Mouse (Mus musculus) liver, adult 10 weeks (tissue): ENCODE data around the gene Zfp433. TPM values are rescaled to one million over a fixed set of nuclear protein-coding genes. Genes with fewer than 3 reads are reported as not detected.

Experiments used
- polyA plus RNA-seq: library from polyadenylated mRNA; stranded (reverse); fragments of 350-450 nt; fragmentation: Illumina TruSeq; extraction: RNeasy Lipid Tissue Mini Kit (QIAGEN cat#74804); gene quantifications from one replicate; pipeline ENCODE4 v1.2.3, GENCODE M21; 2014; ENCODE audit warnings: low read depth, low replicate concordance

Zfp433 gene
- polyA plus RNA-seq: 8.0 TPM

GRCm38 (mm10) chr10:81704531-81705301, at the start of gene Zfp433:
TSS of gene Zfp433 (plus strand) at chr10:81704825.

DNA sequence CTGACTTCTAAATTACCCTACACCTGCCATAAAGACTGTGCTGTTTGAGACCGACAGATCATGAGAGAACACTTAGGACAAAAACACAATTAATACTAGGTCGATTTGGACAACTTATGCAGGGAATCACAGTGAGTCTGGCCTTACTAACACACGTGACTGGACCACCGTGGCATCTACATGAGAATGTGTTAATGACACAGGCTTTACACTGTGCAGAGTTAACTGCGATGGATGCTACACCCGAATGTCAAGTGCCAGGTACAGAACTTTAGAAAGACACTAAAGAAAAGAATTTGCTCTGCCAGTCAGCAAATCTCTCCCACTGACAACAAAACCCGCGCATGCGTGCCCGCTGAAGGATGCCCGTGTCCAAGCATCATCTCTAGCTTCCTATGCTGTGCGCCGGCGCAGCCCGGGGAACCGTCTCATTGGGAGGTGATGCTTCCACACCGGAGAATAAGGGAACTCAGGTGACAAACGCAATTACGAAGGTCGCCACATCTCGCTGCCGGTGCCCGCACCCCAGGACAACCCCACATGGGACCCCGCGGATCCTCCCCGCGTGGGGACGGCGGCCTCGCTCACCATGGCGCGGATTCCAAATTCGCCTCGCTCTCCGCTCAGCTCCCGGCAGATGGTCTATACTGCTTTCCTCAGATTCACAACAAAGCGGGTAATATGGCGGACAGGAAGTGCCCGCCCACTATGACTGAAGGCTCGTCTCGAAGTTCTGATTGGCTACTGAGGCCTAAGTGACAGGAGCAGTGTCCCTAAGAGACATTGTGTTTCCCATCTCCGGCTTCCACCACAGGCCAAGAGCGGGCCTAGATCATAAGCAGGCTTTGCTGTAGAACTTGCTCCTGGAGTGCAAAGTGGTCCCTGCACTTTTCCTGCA, 66.1 kb downstream of the Zfp433 start, which contains the start of gene Gm3055:
TSS of gene Gm3055 (minus strand) at position 656 of the 898 bp plus-strand sequence.

Other genes starting within 250 kb of the Zfp433 start
- gene Nfic, start 249.2 kb upstream of the Zfp433 start, polyA plus RNA-seq: 14.6 TPM
- not detected for gene Celf5, start 222.1 kb upstream of the Zfp433 start, polyA plus RNA-seq
- 1.6 TPM for gene Ncln, start 208.4 kb upstream of the Zfp433 start, polyA plus RNA-seq
- not detected for gene S1pr4, start 204.7 kb upstream of the Zfp433 start, polyA plus RNA-seq
- not detected for gene Gna15, start 180.6 kb upstream of the Zfp433 start, polyA plus RNA-seq
- 4.4 TPM for gene Gna11, start 159.6 kb upstream of the Zfp433 start, polyA plus RNA-seq
- 37.6 TPM for gene Aes, start 145.3 kb upstream of the Zfp433 start, polyA plus RNA-seq
- gene Tle2, start 130.3 kb upstream of the Zfp433 start, polyA plus RNA-seq: 4.2 TPM
- gene Tle6, start 103.8 kb upstream of the Zfp433 start, polyA plus RNA-seq: 0.74 TPM
- 0.53 TPM for gene BC025920, start 98.6 kb upstream of the Zfp433 start, polyA plus RNA-seq
- gene Sirt6, start 77.0 kb upstream of the Zfp433 start, polyA plus RNA-seq: 0.21 TPM
- gene Ankrd24, start 76.3 kb upstream of the Zfp433 start, polyA plus RNA-seq: 1.6 TPM
- 5.2 TPM for gene Gm10778, start 55.8 kb upstream of the Zfp433 start, polyA plus RNA-seq
- gene Gm3055, start 66.3 kb downstream of the Zfp433 start, polyA plus RNA-seq: 4.1 TPM
- 2.0 TPM for gene Gm4767, start 107.4 kb downstream of the Zfp433 start, polyA plus RNA-seq
- gene Gm32687, start 159.1 kb downstream of the Zfp433 start, polyA plus RNA-seq: 8.8 TPM
- gene Zfp781, start 225.7 kb downstream of the Zfp433 start, polyA plus RNA-seq: 0.24 TPM